Mouse (Mus musculus) C2C12 (cell line): Measurements from ENCODE around the gene B230104I21Rik. TPM values are rescaled to one million over a fixed set of nuclear protein-coding genes. Genes with fewer than 3 reads are reported as not detected.

Experiments
- H3K27me3 ChIP-seq: one replicate; pipeline ENCODE4 v1.6.1; 2011; ENCODE audit not compliant: control insufficient read depth, insufficient read depth, insufficient read length
- H3K36me3 ChIP-seq: one replicate; pipeline ENCODE4 v1.6.1; 2011; ENCODE audit not compliant: control insufficient read depth, insufficient read depth
- H3K4me3 ChIP-seq: one replicate; pipeline ENCODE4 v1.5.1; 2011; ENCODE audit warnings: mild to moderate bottlenecking, control low read depth; ENCODE audit not compliant: poor library complexity, insufficient read depth, severe bottlenecking
- H3K79me2 ChIP-seq: one replicate; pipeline ENCODE4 v1.6.1; 2011; ENCODE audit not compliant: control insufficient read depth, insufficient read depth
- H3K79me3 ChIP-seq: one replicate; pipeline ENCODE4 v1.6.1; 2011; ENCODE audit warnings: low read depth, control low read depth
- H3ac ChIP-seq: one replicate; pipeline ENCODE3; 2011; ENCODE audit warnings: low read depth; ENCODE audit not compliant: control insufficient read depth, insufficient read length
- CEBPB ChIP-seq: IDR thresholded peaks from one replicate; pipeline ENCODE4 v1.6.1; 2011; ENCODE audit warnings: low read depth, mild to moderate bottlenecking, control low read depth, moderate library complexity
- CTCF ChIP-seq: IDR thresholded peaks from one replicate; pipeline ENCODE4 v1.5.1; 2011; ENCODE audit not compliant: control insufficient read depth, insufficient read depth, insufficient read length
- FOSL1 ChIP-seq: IDR thresholded peaks from one replicate; pipeline ENCODE4 v1.8.0; 2011; ENCODE audit warnings: mild to moderate bottlenecking, low read length; ENCODE audit not compliant: poor library complexity, insufficient read depth, severe bottlenecking
- MAX ChIP-seq: IDR thresholded peaks from one replicate; pipeline ENCODE4 v1.6.1; 2011; ENCODE audit warnings: mild to moderate bottlenecking, control low read depth
- MYOD1 ChIP-seq: IDR thresholded peaks from one replicate; pipeline ENCODE4 v1.6.1; 2011; ENCODE audit warnings: low read depth; ENCODE audit not compliant: control insufficient read depth, insufficient read length
- MYOG ChIP-seq: IDR thresholded peaks from one replicate; pipeline ENCODE4 v1.6.1; 2011; ENCODE audit not compliant: control insufficient read depth, insufficient read length; ENCODE audit errors: extremely low read depth
- USF1 ChIP-seq: IDR thresholded peaks from one replicate; pipeline ENCODE4 v1.6.1; 2011; ENCODE audit warnings: low read depth, mild to moderate bottlenecking, control low read depth, moderate library complexity
- long read RNA-seq, 2 experiments: library from polyadenylated mRNA; unstranded; transcript quantifications; one replicate each; pipeline ENCODE4 v2.0.0; 2019 to 2020
- polyA plus RNA-seq: library from polyadenylated mRNA; unstranded; fragments of >200 nt; fragmentation: generic; extraction: Trizol; gene quantifications from one replicate; pipeline ENCODE4 v1.2.1, GENCODE M21; 2012; ENCODE audit warnings: missing spikeins

B230104I21Rik gene
- polyA plus RNA-seq = not detected
- long read RNA-seq, experiment 1 = 0 reads
- long read RNA-seq, experiment 2 = 0 reads

DNA sequence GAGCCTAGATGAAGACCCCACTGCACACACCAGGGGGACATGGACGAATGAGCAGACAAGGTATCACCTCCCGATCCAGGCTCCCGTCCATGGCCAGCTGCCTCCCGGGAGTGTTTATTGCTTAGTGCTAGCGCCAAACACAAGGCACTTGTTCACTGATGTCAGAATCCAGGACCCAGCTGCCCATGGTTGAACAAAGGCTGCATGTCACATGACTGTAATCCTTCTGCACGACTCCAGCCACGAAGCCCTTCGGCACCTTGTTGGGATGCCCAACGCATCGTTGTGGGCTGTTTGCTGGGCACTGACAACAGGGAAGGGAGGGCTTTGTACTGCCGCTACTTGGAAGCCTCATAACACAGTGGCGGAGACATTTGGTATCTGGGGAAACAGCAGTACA, at the start of gene B230104I21Rik:
Gene B230104I21Rik, plus strand, starts transcription at position 367 of the 400 bp plus-strand sequence.
- Histone ChIP-seq H3K27me3 (no peaks in the 10 kb centered on the region), H3K79me2 (no peaks in the 10 kb centered on the region), H3K4me3 (no peak within 1 kb of the TSS), H3ac (no peak within 1 kb of the TSS), H3K36me3 (no peaks in the 10 kb centered on the region), H3K79me3 (no peaks in the 10 kb centered on the region)
- TF ChIP-seq CEBPB (no peak), MYOD1 (no peak), FOSL1 (no peak), CTCF (no peak), USF1 (no peak), MAX (no peak), MYOG (no peak)

DNA sequence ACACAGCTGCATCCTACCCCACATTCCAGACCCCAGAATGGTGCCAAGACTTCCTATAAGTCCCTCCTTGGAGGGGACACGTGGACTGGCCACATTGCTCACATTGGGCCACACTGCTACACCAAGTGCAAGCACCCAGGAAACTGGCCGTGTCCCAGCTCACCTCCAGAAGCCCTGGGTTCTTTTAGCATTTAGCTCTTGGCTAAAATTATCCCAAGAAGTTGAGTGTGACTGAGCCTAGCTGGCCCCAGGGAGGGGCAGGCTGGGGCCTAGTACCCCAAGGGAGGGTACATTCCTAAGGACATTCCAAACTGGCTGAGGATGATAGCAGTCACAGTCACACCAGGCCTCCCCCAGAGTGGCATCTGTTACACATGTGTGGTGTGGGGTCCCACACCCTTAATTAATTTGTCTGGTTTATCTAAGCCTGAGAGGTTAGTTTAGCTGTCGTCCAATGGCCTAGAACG, 42.2 kb upstream of the B230104I21Rik start:
- H3K79me2 ChIP-seq = no peaks in the 10 kb centered on the region
- H3K27me3 ChIP-seq = no peaks in the 10 kb centered on the region
- no peaks in the 10 kb centered on the region for H3K36me3 ChIP-seq
- H3K4me3 ChIP-seq = no peak overlapping the region
- H3ac ChIP-seq = no peak overlapping the region
- no peaks in the 10 kb centered on the region for H3K79me3 ChIP-seq
- TF ChIP-seq CTCF (no peak), CEBPB (no peak), USF1 (no peak), MAX (no peak), MYOG (no peak), FOSL1 (no peak), MYOD1 (no peak)

DNA sequence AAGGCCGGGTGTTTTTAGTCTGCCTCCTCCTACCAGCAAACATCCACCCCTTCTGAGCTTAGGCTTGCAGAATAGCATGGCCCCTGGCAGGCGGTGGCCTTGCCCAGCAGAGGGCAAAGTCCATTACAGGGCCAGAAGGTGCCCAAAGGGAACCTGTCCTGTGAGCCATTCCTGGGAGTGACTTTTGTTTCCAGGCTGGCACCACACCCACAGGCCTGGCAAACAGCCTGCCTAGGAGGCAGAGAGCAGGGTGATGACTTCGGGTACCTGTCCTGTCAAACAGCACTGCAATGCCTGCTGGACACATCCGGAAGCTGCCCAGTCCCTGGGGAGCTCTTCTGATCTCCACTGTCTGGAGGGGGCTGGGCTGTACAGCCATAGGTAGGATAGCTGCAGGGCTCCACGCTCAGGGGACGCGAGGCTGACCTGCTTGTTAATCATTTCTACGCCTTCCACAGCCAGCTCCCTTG, 41.6 kb upstream of the B230104I21Rik start:
- Histone ChIP-seq H3K27me3 (no peaks in the 10 kb centered on the region), H3K79me2 (no peaks in the 10 kb centered on the region), H3K36me3 (no peaks in the 10 kb centered on the region), H3K4me3 (no peak overlapping the region), H3K79me3 (no peaks in the 10 kb centered on the region), H3ac (no peak overlapping the region)
- TF ChIP-seq MYOD1 (no peak), USF1 (no peak), CTCF (no peak), CEBPB (no peak), MYOG (no peak), MAX (no peak), FOSL1 (no peak)

DNA sequence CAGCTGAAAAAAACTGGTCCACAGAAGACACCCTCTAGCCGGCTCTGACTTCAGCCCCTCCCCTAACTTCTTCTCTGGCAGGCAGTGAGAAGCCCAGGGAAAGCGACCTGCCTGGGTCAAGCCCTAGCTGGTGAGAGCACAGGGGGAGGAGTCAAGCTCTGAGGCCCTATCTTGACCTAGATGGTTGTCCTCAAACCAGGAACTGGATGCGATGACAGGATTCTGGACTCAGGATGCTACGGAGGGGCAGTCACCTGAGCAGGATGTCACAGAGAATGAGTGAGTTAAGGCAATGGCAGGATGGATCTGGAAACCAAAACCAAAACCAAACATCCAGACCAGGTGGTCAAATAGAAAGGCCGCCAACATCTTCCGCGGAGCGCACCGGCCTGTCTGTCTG, 38.2 kb upstream of the B230104I21Rik start:
- Histone ChIP-seq H3K27me3 (no peaks in the 10 kb centered on the region), H3K36me3 (no peaks in the 10 kb centered on the region), H3K4me3 (no peak overlapping the region), H3ac (no peak overlapping the region), H3K79me2 (no peaks in the 10 kb centered on the region), H3K79me3 (no peaks in the 10 kb centered on the region)
- TF ChIP-seq CEBPB (no peak), USF1 (no peak), MYOD1 (no peak), FOSL1 (no peak), CTCF (no peak), MAX (no peak), MYOG (no peak)

DNA sequence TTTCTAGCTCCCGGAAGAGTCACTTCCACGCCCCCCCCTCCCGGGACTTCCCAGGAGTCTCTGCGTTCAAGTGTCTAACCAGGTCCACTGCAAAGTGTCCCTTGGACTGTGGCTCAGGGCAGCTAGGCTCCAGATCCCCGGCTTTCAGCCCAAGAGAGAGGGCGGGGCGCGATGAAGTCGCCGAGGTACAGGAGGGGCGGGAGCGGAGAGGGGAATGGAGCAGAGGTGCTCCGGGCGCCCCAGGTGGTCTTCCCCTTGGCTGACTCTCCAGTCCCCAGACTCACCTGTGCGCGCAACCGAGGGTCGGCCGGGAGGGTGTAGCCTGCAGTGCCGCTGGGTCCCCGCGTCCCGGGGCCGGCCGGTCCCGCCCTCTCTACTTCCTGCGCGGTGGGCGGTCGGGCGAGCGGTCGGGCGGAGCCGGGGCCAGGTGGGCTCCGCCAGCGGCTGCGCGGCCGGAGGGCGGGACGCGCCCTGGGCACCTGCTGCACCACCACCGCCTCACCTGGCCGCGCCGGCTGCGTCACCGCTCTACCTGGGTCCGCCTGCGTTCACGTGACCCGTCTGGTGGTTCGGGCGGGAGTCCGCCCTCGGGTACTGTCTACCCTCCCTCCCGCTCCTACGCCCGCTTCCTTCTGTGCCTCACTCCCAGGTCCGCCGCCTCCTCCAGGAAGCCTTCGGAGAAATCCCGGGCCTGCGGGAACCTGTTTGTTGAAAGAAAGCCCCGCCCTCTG, 36.2 kb upstream of the B230104I21Rik start:
- H3K36me3 ChIP-seq = no peaks in the 10 kb centered on the region
- H3K79me3 ChIP-seq = no peaks in the 10 kb centered on the region
- TF ChIP-seq FOSL1 = no peak
- no peak for TF ChIP-seq MYOG
- no peak for TF ChIP-seq CTCF
- no peak for TF ChIP-seq CEBPB
- TF ChIP-seq MAX = no peak
- TF ChIP-seq MYOD1 = no peak
- TF ChIP-seq USF1 = no peak
- H3K4me3 ChIP-seq = no peak overlapping the region
- no peak overlapping the region for H3ac ChIP-seq
- H3K27me3 ChIP-seq = no peaks in the 10 kb centered on the region
- H3K79me2 ChIP-seq = no peaks in the 10 kb centered on the region
